Mouse (Mus musculus): Measurements from ENCODE around the gene Tex19.1.

DNA sequence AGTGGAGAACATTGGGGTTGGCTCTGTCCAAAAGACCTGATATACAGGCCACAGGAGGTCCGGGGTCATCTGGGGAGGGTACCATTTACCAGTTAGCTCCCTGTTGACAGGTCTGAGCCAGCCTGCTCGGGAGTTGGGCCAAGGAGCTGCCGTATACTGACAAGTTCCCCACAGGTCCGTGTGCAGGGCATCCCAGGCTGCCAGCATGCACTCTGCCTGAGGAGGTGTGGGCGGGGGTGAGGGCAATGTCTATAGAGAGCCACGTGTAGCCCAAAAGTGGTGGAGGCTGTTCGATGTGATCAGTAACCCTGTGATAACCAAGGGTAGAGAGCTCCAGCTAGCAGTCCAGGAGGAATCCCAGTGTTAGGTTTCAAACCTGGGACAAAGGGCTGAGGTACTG, 46.2 kb upstream of the Tex19.1 start:
- no peak for TF ChIP-seq CTCF (conservative IDR thresholded peaks at IDR 0.05; ENCODE audit: low read length)
- no peak for TF ChIP-seq POU5F1 (IDR thresholded peaks at IDR 0.05; ENCODE audit: borderline replicate concordance, low read length)
- TF ChIP-seq NANOG (IDR thresholded peaks at IDR 0.05; ENCODE audit: borderline replicate concordance, low read length) = no peak

Measured in E14TG2a.4 (cell line).